Comparison of ENCODE assay signal across 8 mouse cellular contexts in genomic region chr15:102099260-102099659, GRCm38 (mm10). TPM values are rescaled to one million over a fixed set of nuclear protein-coding genes. Genes with fewer than 3 reads are reported as not detected.
DNase-seq lines count a peak whose midpoint lies in the region; ATAC-seq and TF ChIP-seq lines count a peak whose summit lies in the region.
"Had no signal": no experiment of that assay in that cellular context is flagged by ENCODE, and none has a peak within 500 bp of the region (broad histone marks: within the 10 kb centered on the region; RNA-seq: fewer than 3 reads in every experiment).

No protein-coding gene starts in this region.

- H3K27ac ChIP-seq in kidney, embryonic 16.5 days (ENCODE audit: low read length), result peak overlapping the region; percentile 99; the same call in 1 of the 2 replicates
- H3K27ac ChIP-seq in embryonic fibroblast, embryonic 13.5 days (ENCODE audit: insufficient read depth, low read length), result peak overlapping the region; percentile 97
- H3K27ac ChIP-seq in liver, embryonic 14.5 days, result no peak overlapping the region

- 47% methylated on average over 5 of the region's 5 CpGs for WGBS in kidney, embryonic 16.5 days
- WGBS in liver, embryonic 14.5 days (ENCODE audit: insufficient replicate concordance), result 46% methylated on average over 5 of the region's 5 CpGs

- no peak for TF ChIP-seq CTCF in embryonic fibroblast, embryonic 13.5 days (IDR thresholded peaks at IDR 0.05; ENCODE audit: borderline replicate concordance, insufficient read depth, low read length)
- TF ChIP-seq CTCF in liver, embryonic 14.5 days (IDR thresholded peaks at IDR 0.05; ENCODE audit: low read depth), result no peak

- TF ChIP-seq POLR2A in embryonic fibroblast, embryonic 13.5 days (IDR thresholded peaks at IDR 0.05; ENCODE audit: low read depth, low read length), result no peak

- no peaks in the 10 kb centered on the region for H3K9me3 ChIP-seq in kidney, embryonic 16.5 days (ENCODE audit: low read length)
- H3K9me3 ChIP-seq in liver, embryonic 14.5 days (ENCODE audit: control insufficient read depth, low read length), result no peaks in the 10 kb centered on the region

- H3K9ac ChIP-seq in kidney, embryonic 16.5 days (replicated peaks; ENCODE audit: low read length), result no peak overlapping the region
- H3K9ac ChIP-seq in liver, embryonic 14.5 days (replicated peaks), result no peak overlapping the region

- peaks cover 61% of the 10 kb centered on the region for H3K4me1 ChIP-seq in kidney, embryonic 16.5 days (ENCODE audit: insufficient read depth, low read length)
- H3K4me1 ChIP-seq in embryonic fibroblast, embryonic 13.5 days (ENCODE audit: control insufficient read depth, insufficient read depth, low read length), result peaks cover 32% of the 10 kb centered on the region
- H3K4me1 ChIP-seq in liver, embryonic 14.5 days (replicated peaks; ENCODE audit: control insufficient read depth in 2 of 2, insufficient read depth in 2 of 2, low read length in 1 of 2), result peaks cover 0 to 15% of the 10 kb centered on the region in 2 experiments; a peak in 2 of 4 replicates

- no peak for DNase-seq in kidney, adult 9 months
- peak; percentile 67 for DNase-seq in NIH3T3 (ENCODE audit: low read depth)
- DNase-seq in liver, embryonic 14.5 days (ENCODE audit: low read depth in 3 of 3, low spot score in 3 of 3), result no peak
- DNase-seq in urinary bladder, adult 18-20 months (ENCODE audit: low spot score in 2 of 2), result no peak
- DNase-seq in spleen, postnatal 14 days (ENCODE audit: low spot score in 2 of 2), result no peak
- DNase-seq: adrenal gland, postnatal 14 days had no signal

- no peaks in the 10 kb centered on the region for H3K27me3 ChIP-seq in kidney, embryonic 16.5 days (ENCODE audit: insufficient read depth, low read length)
- H3K27me3 ChIP-seq in liver, embryonic 14.5 days (ENCODE audit: control insufficient read depth, insufficient read depth, low read length), result peaks cover 8% of the 10 kb centered on the region

- H3K4me2 ChIP-seq in kidney, embryonic 16.5 days (replicated peaks; ENCODE audit: low read depth, low read length), result peak overlapping the region; percentile 91
- H3K4me2 ChIP-seq in liver, embryonic 14.5 days (ENCODE audit: low read depth), result peak overlapping the region; percentile 81; the same call in 1 of the 2 replicates

- no peak overlapping the region for H3K4me3 ChIP-seq in kidney, embryonic 16.5 days (ENCODE audit: low read length)
- no peak overlapping the region for H3K4me3 ChIP-seq in embryonic fibroblast, embryonic 13.5 days (ENCODE audit: insufficient read depth, low read length)
- no peak overlapping the region for H3K4me3 ChIP-seq in liver, embryonic 14.5 days (ENCODE audit: insufficient read depth in 1 of 2, low read depth in 2 of 2, low read length in 2 of 2)

- H3K36me3 ChIP-seq in kidney, embryonic 16.5 days (ENCODE audit: insufficient read depth, low read length), result peaks cover 29% of the 10 kb centered on the region
- H3K36me3 ChIP-seq in liver, embryonic 14.5 days (replicated peaks; ENCODE audit: control insufficient read depth, insufficient read depth, low read depth), result peaks cover 22% of the 10 kb centered on the region

- ATAC-seq in kidney, embryonic 16.5 days (ENCODE audit: low FRiP score, low TSS enrichment), result no peak
- no peak for ATAC-seq in liver, embryonic 14.5 days (ENCODE audit: insufficient read depth)

- no peak for TF ChIP-seq EP300 in liver, embryonic 14.5 days (IDR thresholded peaks at IDR 0.05; ENCODE audit: low read depth)

RNA-seq across cellular contexts. Expression of gene Tns2, which starts 1.0 kb away (rescaled TPM):
- polyA plus RNA-seq in kidney, embryonic 16.5 days (2015; fragmentation: Nextera tagmentation; extraction: Ambion mirVana), result 51.2 and 56.3 TPM in 2 replicates
- polyA plus RNA-seq in embryonic fibroblast, embryonic 13.5 days (2011; ENCODE audit: insufficient read length, low read depth, missing spikeins), result 61.8 and 71.1 TPM in 2 replicates
- 4.9 and 5.2 TPM in 2 replicates for polyA plus RNA-seq in liver, embryonic 14.5 days (2012; rRNA removed)
- polyA plus RNA-seq in liver, embryonic 14.5 days (2014; fragmentation: Nextera tagmentation; extraction: Ambion mirVana), result 3.7 and 4.3 TPM in 2 replicates

RNA-seq across cellular contexts. Expression of gene Eif4b, which starts 25.7 kb away (rescaled TPM):
- polyA plus RNA-seq in kidney, embryonic 16.5 days (2015; fragmentation: Nextera tagmentation; extraction: Ambion mirVana), result 137 and 140 TPM in 2 replicates
- 309 and 317 TPM in 2 replicates for polyA plus RNA-seq in embryonic fibroblast, embryonic 13.5 days (2011; ENCODE audit: insufficient read length, low read depth, missing spikeins)
- polyA plus RNA-seq in liver, embryonic 14.5 days (2012; rRNA removed), result 42.8 and 66.4 TPM in 2 replicates
- 47.8 and 57.5 TPM in 2 replicates for polyA plus RNA-seq in liver, embryonic 14.5 days (2014; fragmentation: Nextera tagmentation; extraction: Ambion mirVana)

RNA-seq across cellular contexts. Expression of gene Spryd3, which starts 36.8 kb away (rescaled TPM):
- polyA plus RNA-seq in kidney, embryonic 16.5 days (2015; fragmentation: Nextera tagmentation; extraction: Ambion mirVana), result 19.0 and 22.4 TPM in 2 replicates
- polyA plus RNA-seq in embryonic fibroblast, embryonic 13.5 days (2011; ENCODE audit: insufficient read length, low read depth, missing spikeins), result 35.5 and 36.0 TPM in 2 replicates
- 11.9 and 12.5 TPM in 2 replicates for polyA plus RNA-seq in liver, embryonic 14.5 days (2012; rRNA removed)
- polyA plus RNA-seq in liver, embryonic 14.5 days (2014; fragmentation: Nextera tagmentation; extraction: Ambion mirVana), result 8.8 and 9.1 TPM in 2 replicates

RNA-seq across cellular contexts. Expression of gene Igfbp6, which starts 44.9 kb away (rescaled TPM):
- 33.0 and 33.9 TPM in 2 replicates for polyA plus RNA-seq in kidney, embryonic 16.5 days (2015; fragmentation: Nextera tagmentation; extraction: Ambion mirVana)
- 43.0 and 55.0 TPM in 2 replicates for polyA plus RNA-seq in embryonic fibroblast, embryonic 13.5 days (2011; ENCODE audit: insufficient read length, low read depth, missing spikeins)
- 0.66 and 0.90 TPM in 2 replicates for polyA plus RNA-seq in liver, embryonic 14.5 days (2012; rRNA removed)
- polyA plus RNA-seq in liver, embryonic 14.5 days (2014; fragmentation: Nextera tagmentation; extraction: Ambion mirVana), result 0.95 and 1.6 TPM in 2 replicates

RNA-seq across cellular contexts. Expression of gene Soat2, which starts 51.1 kb away (rescaled TPM):
- 0.40 and 0.41 TPM in 2 replicates for polyA plus RNA-seq in kidney, embryonic 16.5 days (2015; fragmentation: Nextera tagmentation; extraction: Ambion mirVana)
- polyA plus RNA-seq in embryonic fibroblast, embryonic 13.5 days (2011; ENCODE audit: insufficient read length, low read depth, missing spikeins), result 1.3 and 2.6 TPM in 2 replicates
- polyA plus RNA-seq in liver, embryonic 14.5 days (2012; rRNA removed), result 34.4 and 36.4 TPM in 2 replicates
- 21.9 and 25.5 TPM in 2 replicates for polyA plus RNA-seq in liver, embryonic 14.5 days (2014; fragmentation: Nextera tagmentation; extraction: Ambion mirVana)
